Mouse (Mus musculus) gastrocnemius, adult 18-20 months (tissue): ENCODE measurements around the gene St5. TPM values are rescaled to one million over a fixed set of nuclear protein-coding genes. Genes with fewer than 3 reads are reported as not detected.

ENCODE experiments used
- DNase-seq: peaks from one replicate; pipeline ENCODE4 v3.0.0; 2021; ENCODE audit warnings: low spot score
- total RNA-seq, 2 experiments: library from RNA; stranded (reverse); gene quantifications; 2 replicates each; pipeline ENCODE4 v1.2.3; 2021

Gene St5
- total RNA-seq, 2 experiments from 2014 or later: 6.0 to 8.2 TPM

- DNase-seq: no peak
These were observed 126.8 kb downstream of the St5 start for GRCm38 (mm10) chr7:109576321-109577314.

GRCm38 (mm10) chr7:109574166-109574565 is 129.2 kb downstream of the St5 start:
- no peak for DNase-seq

GRCm38 (mm10) chr7:109568391-109568892 is 135.0 kb downstream of the St5 start:
- no peak for DNase-seq

- no peak for DNase-seq
These were observed 136.3 kb downstream of the St5 start for GRCm38 (mm10) chr7:109566841-109567768.

GRCm38 (mm10) chr7:109566327-109566726 is 137.1 kb downstream of the St5 start:
- no peak for DNase-seq

- DNase-seq: no peak
These were observed 139.5 kb downstream of the St5 start for GRCm38 (mm10) chr7:109563775-109564362.

GRCm38 (mm10) chr7:109562676-109563075 is 140.7 kb downstream of the St5 start:
- DNase-seq: no peak

- DNase-seq: no peak
These were observed 141.2 kb downstream of the St5 start for GRCm38 (mm10) chr7:109562154-109562599.

- no peak for DNase-seq
These were observed 141.8 kb downstream of the St5 start for GRCm38 (mm10) chr7:109561466-109562153.

- peak; percentile 49 for DNase-seq
These were observed 143.9 kb downstream of the St5 start for GRCm38 (mm10) chr7:109559536-109559935.

GRCm38 (mm10) chr7:109546726-109547125 is 156.7 kb downstream of the St5 start:
- DNase-seq: no peak

GRCm38 (mm10) chr7:109546186-109546585 is 157.2 kb downstream of the St5 start:
- DNase-seq: no peak

GRCm38 (mm10) chr7:109545255-109545993 is 158.0 kb downstream of the St5 start:
- DNase-seq: peak; percentile 48

- DNase-seq: no peak
These were observed 158.6 kb downstream of the St5 start for GRCm38 (mm10) chr7:109544792-109545191.

- DNase-seq: no peak
These were observed 161.1 kb downstream of the St5 start for GRCm38 (mm10) chr7:109542364-109542628.

- DNase-seq: no peak
These were observed 161.6 kb downstream of the St5 start for GRCm38 (mm10) chr7:109541609-109542363.

GRCm38 (mm10) chr7:109540902-109541301 is 162.5 kb downstream of the St5 start:
- no peak for DNase-seq

GRCm38 (mm10) chr7:109536451-109536946 is 166.9 kb downstream of the St5 start:
- DNase-seq: peak; percentile 72

GRCm38 (mm10) chr7:109534921-109535320 is 168.5 kb downstream of the St5 start:
- no peak for DNase-seq
